Mouse (Mus musculus): ENCODE measurements around the gene Ube2e2. TPM values are rescaled to one million over a fixed set of nuclear protein-coding genes. Genes with fewer than 3 reads are reported as not detected.
"Not testable (repeated sequence)": the region's sequence is repeated elsewhere in the genome, so short reads cannot be mapped to it uniquely, and the experiment has no call there.

Gene Ube2e2
- polyA plus RNA-seq, 1 experiment from 2014 or later = 117 TPM

GRCm38 (mm10) chr14:18720601-18721591, 173.2 kb downstream of the Ube2e2 start:
- Histone ChIP-seq H3K36me3 (no peaks in the 10 kb centered on the region), H3K4me3 (no peak overlapping the region), H3K9ac (replicated peaks) (no peak overlapping the region), H3K9me3 (no peaks in the 10 kb centered on the region), H3K27ac (replicated peaks) (no peak overlapping the region), H3K4me1 (no peaks in the 10 kb centered on the region), H3K27me3 (no peaks in the 10 kb centered on the region), H3K4me2 (replicated peaks) (no peak overlapping the region)
- 88% methylated on average over 2 of the region's 2 CpGs for WGBS
- ATAC-seq (replicated peaks) = no peak

- 98% methylated on average over 1 of the region's 1 CpGs for WGBS
- H3K4me2 ChIP-seq (replicated peaks) = no peak overlapping the region
- no peak for ATAC-seq (replicated peaks)
- no peaks in the 10 kb centered on the region for H3K9me3 ChIP-seq
- H3K9ac ChIP-seq (replicated peaks) = no peak overlapping the region
- H3K4me1 ChIP-seq = no peaks in the 10 kb centered on the region
- H3K27me3 ChIP-seq = no peaks in the 10 kb centered on the region
- no peaks in the 10 kb centered on the region for H3K36me3 ChIP-seq
- H3K27ac ChIP-seq (replicated peaks) = no peak overlapping the region
- H3K4me3 ChIP-seq = no peak overlapping the region
These were observed 177.1 kb downstream of the Ube2e2 start for GRCm38 (mm10) chr14:18716970-18717369.

- Histone ChIP-seq H3K4me1 (no peaks in the 10 kb centered on the region), H3K27me3 (no peaks in the 10 kb centered on the region), H3K36me3 (no peaks in the 10 kb centered on the region), H3K9ac (replicated peaks) (no peak overlapping the region), H3K4me3 (no peak overlapping the region), H3K4me2 (replicated peaks) (no peak overlapping the region), H3K9me3 (peaks cover 4% of the 10 kb centered on the region; the same call in 1 of the 2 replicates), H3K27ac (replicated peaks) (no peak overlapping the region)
- 86% methylated on average over 1 of the region's 1 CpGs for WGBS
- no peak for ATAC-seq (replicated peaks)
These were observed 178.5 kb downstream of the Ube2e2 start for GRCm38 (mm10) chr14:18715529-18715928.

GRCm38 (mm10) chr14:18697662-18698225, 196.3 kb downstream of the Ube2e2 start:
- no peak overlapping the region for H3K4me2 ChIP-seq (replicated peaks)
- 56% methylated on average over 4 of the region's 4 CpGs for WGBS
- no peak overlapping the region for H3K9ac ChIP-seq (replicated peaks)
- ATAC-seq (replicated peaks) = no peak
- H3K4me3 ChIP-seq = no peak overlapping the region
- no peak overlapping the region for H3K27ac ChIP-seq (replicated peaks)
- no peaks in the 10 kb centered on the region for H3K27me3 ChIP-seq
- H3K36me3 ChIP-seq = no peaks in the 10 kb centered on the region
- no peaks in the 10 kb centered on the region for H3K4me1 ChIP-seq
- no peaks in the 10 kb centered on the region for H3K9me3 ChIP-seq

GRCm38 (mm10) chr14:18696418-18696817, 197.6 kb downstream of the Ube2e2 start:
- not testable (repeated sequence) for H3K9ac ChIP-seq (replicated peaks); H3K27me3 ChIP-seq; H3K27ac ChIP-seq (replicated peaks); H3K4me3 ChIP-seq; H3K4me1 ChIP-seq; H3K36me3 ChIP-seq; H3K4me2 ChIP-seq (replicated peaks); ATAC-seq (replicated peaks); H3K9me3 ChIP-seq

GRCm38 (mm10) chr14:18678121-18678836, 215.8 kb downstream of the Ube2e2 start:
- no peak overlapping the region for H3K27ac ChIP-seq (replicated peaks)
- no peak overlapping the region for H3K4me3 ChIP-seq
- 55% methylated on average over 3 of the region's 3 CpGs for WGBS
- no peak overlapping the region for H3K4me2 ChIP-seq (replicated peaks)
- H3K4me1 ChIP-seq = no peaks in the 10 kb centered on the region
- no peaks in the 10 kb centered on the region for H3K27me3 ChIP-seq
- no peaks in the 10 kb centered on the region for H3K36me3 ChIP-seq
- H3K9me3 ChIP-seq = no peaks in the 10 kb centered on the region
- no peak overlapping the region for H3K9ac ChIP-seq (replicated peaks)
- ATAC-seq (replicated peaks) = no peak

- no peaks in the 10 kb centered on the region for H3K4me1 ChIP-seq
- no peak overlapping the region for H3K9ac ChIP-seq (replicated peaks)
- H3K36me3 ChIP-seq = no peaks in the 10 kb centered on the region
- H3K4me2 ChIP-seq (replicated peaks) = no peak overlapping the region
- no peaks in the 10 kb centered on the region for H3K27me3 ChIP-seq
- 92% methylated on average over 8 of the region's 8 CpGs for WGBS
- no peak overlapping the region for H3K27ac ChIP-seq (replicated peaks)
- no peak for ATAC-seq (replicated peaks)
- no peak overlapping the region for H3K4me3 ChIP-seq
- H3K9me3 ChIP-seq = no peaks in the 10 kb centered on the region
These were observed 223.4 kb downstream of the Ube2e2 start for GRCm38 (mm10) chr14:18670712-18671111.

- no peaks in the 10 kb centered on the region for H3K27me3 ChIP-seq
- H3K36me3 ChIP-seq = no peaks in the 10 kb centered on the region
- H3K27ac ChIP-seq (replicated peaks) = no peak overlapping the region
- no peak for ATAC-seq (replicated peaks)
- no peak overlapping the region for H3K9ac ChIP-seq (replicated peaks)
- H3K4me3 ChIP-seq = no peak overlapping the region
- WGBS = 68% methylated on average over 2 of the region's 2 CpGs
- H3K4me2 ChIP-seq (replicated peaks) = no peak overlapping the region
- H3K4me1 ChIP-seq = no peaks in the 10 kb centered on the region
- no peaks in the 10 kb centered on the region for H3K9me3 ChIP-seq
These were observed 224.6 kb downstream of the Ube2e2 start for GRCm38 (mm10) chr14:18669301-18669935.

GRCm38 (mm10) chr14:18668309-18668708, 225.8 kb downstream of the Ube2e2 start:
- not testable (repeated sequence) for ATAC-seq (replicated peaks); H3K4me1 ChIP-seq; H3K9ac ChIP-seq (replicated peaks); H3K27me3 ChIP-seq; H3K27ac ChIP-seq (replicated peaks); H3K4me3 ChIP-seq; H3K36me3 ChIP-seq; H3K9me3 ChIP-seq; H3K4me2 ChIP-seq (replicated peaks)
- 95% methylated on average over 4 of the region's 4 CpGs for WGBS

- no peak overlapping the region for H3K9ac ChIP-seq (replicated peaks)
- no peaks in the 10 kb centered on the region for H3K27me3 ChIP-seq
- no peak overlapping the region for H3K4me3 ChIP-seq
- H3K27ac ChIP-seq (replicated peaks) = no peak overlapping the region
- no peaks in the 10 kb centered on the region for H3K9me3 ChIP-seq
- no peak overlapping the region for H3K4me2 ChIP-seq (replicated peaks)
- H3K4me1 ChIP-seq = no peaks in the 10 kb centered on the region
- H3K36me3 ChIP-seq = no peaks in the 10 kb centered on the region
- no peak for ATAC-seq (replicated peaks)
- 99% methylated on average over 2 of the region's 2 CpGs for WGBS
These were observed 226.3 kb downstream of the Ube2e2 start for GRCm38 (mm10) chr14:18667755-18668154.

- Histone ChIP-seq H3K27me3 (no peaks in the 10 kb centered on the region), H3K9me3 (0 out of 2 replicates have a peak, but pooled peaks cover 7% of the 10 kb centered on the region), H3K4me2 (replicated peaks) (no peak overlapping the region), H3K27ac (replicated peaks) (no peak overlapping the region), H3K36me3 (no peaks in the 10 kb centered on the region), H3K4me1 (no peaks in the 10 kb centered on the region), H3K4me3 (no peak overlapping the region), H3K9ac (replicated peaks) (no peak overlapping the region)
- no peak for ATAC-seq (replicated peaks)
- WGBS = 67% methylated on average over 1 of the region's 1 CpGs
These were observed 227.8 kb downstream of the Ube2e2 start for GRCm38 (mm10) chr14:18666251-18666650.

Measured in forebrain, embryonic 15.5 days (tissue).